Mouse (Mus musculus) forebrain, embryonic 12.5 days (tissue): ENCODE measurements around the gene Golph3. TPM values are rescaled to one million over a fixed set of nuclear protein-coding genes. Genes with fewer than 3 reads are reported as not detected.

Experiments
- ATAC-seq: fragments of 200-750 bp; cut with Nextera tagmentation; 2 replicates; pipeline ENCODE4 v1.8.0; 2017; ENCODE audit warnings: moderate TSS enrichment; ENCODE audit not compliant: low FRiP score
- H3K27ac ChIP-seq: fragments of 300-500 bp; sonication (generic); 2 replicates; pipeline ENCODE4 v1.5.1; 2016; ENCODE audit warnings: mild to moderate bottlenecking
- H3K27me3 ChIP-seq: fragments of 300-500 bp; sonication (generic); 2 replicates; pipeline ENCODE4 v1.6.1; 2016; ENCODE audit warnings: mild to moderate bottlenecking
- H3K36me3 ChIP-seq: fragments of 300-500 bp; sonication (generic); replicated peaks from 2 replicates; pipeline ENCODE4 v1.6.1; 2016; ENCODE audit warnings: mild to moderate bottlenecking
- H3K4me1 ChIP-seq: fragments of 300-500 bp; sonication (generic); 2 replicates; pipeline ENCODE4 v1.6.1; 2016
- H3K4me2 ChIP-seq: fragments of 300-500 bp; sonication (generic); 2 replicates; pipeline ENCODE4 v1.6.1; 2016; ENCODE audit warnings: mild to moderate bottlenecking, moderate library complexity
- H3K4me3 ChIP-seq: fragments of 300-500 bp; sonication (generic); replicated peaks from 2 replicates; pipeline ENCODE4 v1.5.1; 2016; ENCODE audit warnings: mild to moderate bottlenecking
- H3K9ac ChIP-seq: fragments of 300-500 bp; sonication (generic); 2 replicates; pipeline ENCODE4 v1.6.1; 2016; ENCODE audit warnings: mild to moderate bottlenecking
- H3K9me3 ChIP-seq: fragments of 300-500 bp; sonication (generic); 2 replicates; pipeline ENCODE4 v1.6.1; 2016
- WGBS: fragments of 180-500 bp; shearing (Covaris S2); methylation state at CpG from one replicate; pipeline ENCODE4 v1.1.7; 2016; 5-methylcytosine and 5-hydroxymethylcytosine counted together
- polyA plus RNA-seq: library from polyadenylated mRNA; unstranded; fragments of >200 nt; fragmentation: Nextera tagmentation; extraction: Ambion mirVana; gene quantifications from 2 replicates; pipeline ENCODE4 v1.2.1, GENCODE M21; 2016

Gene Golph3
- polyA plus RNA-seq, 1 experiment from 2014 or later = 85.3 TPM

GRCm38 (mm10) chr15:12301771-12302170 is 19.5 kb upstream of the Golph3 start:
- Histone ChIP-seq H3K36me3 (no peaks in the 10 kb centered on the region), H3K27me3 (no peaks in the 10 kb centered on the region), H3K27ac (no peak overlapping the region), H3K4me1 (no peaks in the 10 kb centered on the region), H3K9ac (no peak overlapping the region), H3K9me3 (no peaks in the 10 kb centered on the region), H3K4me2 (no peak overlapping the region), H3K4me3 (no peak overlapping the region)
- 71% methylated on average over 5 of the region's 6 CpGs for WGBS
- ATAC-seq = no peak

GRCm38 (mm10) chr15:12306188-12307071 is 14.8 kb upstream of the Golph3 start:
- Histone ChIP-seq H3K27me3 (no peaks in the 10 kb centered on the region), H3K36me3 (no peaks in the 10 kb centered on the region), H3K4me3 (no peak overlapping the region), H3K4me2 (no peak overlapping the region), H3K27ac (no peak overlapping the region), H3K4me1 (no peaks in the 10 kb centered on the region), H3K9ac (no peak overlapping the region), H3K9me3 (no peaks in the 10 kb centered on the region)
- no peak for ATAC-seq
- 76% methylated on average over 8 of the region's 8 CpGs for WGBS

- 70% methylated on average over 4 of the region's 4 CpGs for WGBS
- no peak for ATAC-seq
- Histone ChIP-seq H3K9ac (no peak overlapping the region), H3K4me3 (no peak overlapping the region), H3K27ac (no peak overlapping the region), H3K27me3 (no peaks in the 10 kb centered on the region), H3K4me2 (no peak overlapping the region), H3K9me3 (no peaks in the 10 kb centered on the region), H3K4me1 (no peaks in the 10 kb centered on the region), H3K36me3 (no peaks in the 10 kb centered on the region)
These were observed 14.1 kb upstream of the Golph3 start for GRCm38 (mm10) chr15:12307114-12307513.

GRCm38 (mm10) chr15:12308539-12308938 is 12.7 kb upstream of the Golph3 start:
- ATAC-seq = no peak

GRCm38 (mm10) chr15:12310676-12311075 is 10.6 kb upstream of the Golph3 start:
- no peak overlapping the region for H3K4me3 ChIP-seq
- H3K27me3 ChIP-seq = no peaks in the 10 kb centered on the region
- H3K27ac ChIP-seq = no peak overlapping the region
- H3K9me3 ChIP-seq = no peaks in the 10 kb centered on the region
- H3K9ac ChIP-seq = no peak overlapping the region
- 89% methylated on average over 4 of the region's 4 CpGs for WGBS
- no peak for ATAC-seq
- H3K36me3 ChIP-seq = no peaks in the 10 kb centered on the region
- H3K4me2 ChIP-seq = no peak overlapping the region
- no peaks in the 10 kb centered on the region for H3K4me1 ChIP-seq

More at GRCm38 (mm10) chr15:12308539-12308938, 12.7 kb upstream of the Golph3 start:
- no peak overlapping the region for H3K9ac ChIP-seq
- H3K36me3 ChIP-seq = no peaks in the 10 kb centered on the region
- H3K4me2 ChIP-seq = no peak overlapping the region
- H3K27me3 ChIP-seq = no peaks in the 10 kb centered on the region
- H3K9me3 ChIP-seq = no peaks in the 10 kb centered on the region
- no peak overlapping the region for H3K4me3 ChIP-seq
- no peak overlapping the region for H3K27ac ChIP-seq
- 90% methylated on average over 5 of the region's 5 CpGs for WGBS
- no peaks in the 10 kb centered on the region for H3K4me1 ChIP-seq

GRCm38 (mm10) chr15:12311465-12311864 is 9.8 kb upstream of the Golph3 start:
- Histone ChIP-seq H3K36me3 (no peaks in the 10 kb centered on the region), H3K27ac (no peak overlapping the region), H3K9ac (no peak overlapping the region), H3K4me3 (no peak overlapping the region), H3K27me3 (no peaks in the 10 kb centered on the region), H3K4me1 (no peaks in the 10 kb centered on the region), H3K9me3 (no peaks in the 10 kb centered on the region), H3K4me2 (no peak overlapping the region)
- WGBS = 92% methylated on average over 7 of the region's 7 CpGs
- no peak for ATAC-seq

- no peak for ATAC-seq
- Histone ChIP-seq H3K36me3 (no peaks in the 10 kb centered on the region), H3K27ac (no peak overlapping the region), H3K4me1 (no peaks in the 10 kb centered on the region), H3K9ac (no peak overlapping the region), H3K9me3 (no peaks in the 10 kb centered on the region), H3K27me3 (peaks cover under 1% of the 10 kb centered on the region; the same call in 1 of the 2 replicates), H3K4me3 (no peak overlapping the region), H3K4me2 (no peak overlapping the region)
- WGBS = 48% methylated on average over 1 of the region's 1 CpGs
These were observed 8.0 kb upstream of the Golph3 start for GRCm38 (mm10) chr15:12313255-12313654.

GRCm38 (mm10) chr15:12314584-12314983 is 6.7 kb upstream of the Golph3 start:
- Histone ChIP-seq H3K9me3 (no peaks in the 10 kb centered on the region), H3K27me3 (peaks cover 10% of the 10 kb centered on the region; the same call in 1 of the 2 replicates)

GRCm38 (mm10) chr15:12315996-12316395 is 5.3 kb upstream of the Golph3 start:
- no peaks in the 10 kb centered on the region for H3K9me3 ChIP-seq
- no peak for ATAC-seq
- no peak overlapping the region for H3K4me2 ChIP-seq
- 77% methylated on average over 2 of the region's 2 CpGs for WGBS
- H3K27ac ChIP-seq = no peak overlapping the region
- H3K27me3 ChIP-seq = peaks cover 15% of the 10 kb centered on the region
- no peak overlapping the region for H3K4me3 ChIP-seq
- H3K36me3 ChIP-seq = no peaks in the 10 kb centered on the region
- H3K9ac ChIP-seq = no peak overlapping the region
- no peaks in the 10 kb centered on the region for H3K4me1 ChIP-seq

More at GRCm38 (mm10) chr15:12314584-12314983, 6.7 kb upstream of the Golph3 start:
- no peak for ATAC-seq
- H3K36me3 ChIP-seq = no peaks in the 10 kb centered on the region
- H3K9ac ChIP-seq = no peak overlapping the region
- H3K4me2 ChIP-seq = no peak overlapping the region
- H3K4me3 ChIP-seq = no peak overlapping the region
- H3K27ac ChIP-seq = no peak overlapping the region
- H3K4me1 ChIP-seq = no peaks in the 10 kb centered on the region
- WGBS = 86% methylated on average over 5 of the region's 5 CpGs

- no peak overlapping the region for H3K27ac ChIP-seq
- no peak overlapping the region for H3K4me3 ChIP-seq
- no peak overlapping the region for H3K4me2 ChIP-seq
- H3K36me3 ChIP-seq = no peaks in the 10 kb centered on the region
- peaks cover 15% of the 10 kb centered on the region for H3K27me3 ChIP-seq
- no peak for ATAC-seq
- no peak overlapping the region for H3K9ac ChIP-seq
- WGBS = 86% methylated on average over 5 of the region's 5 CpGs
- no peaks in the 10 kb centered on the region for H3K4me1 ChIP-seq
- H3K9me3 ChIP-seq = no peaks in the 10 kb centered on the region
These were observed 4.0 kb upstream of the Golph3 start for GRCm38 (mm10) chr15:12317290-12317689.

GRCm38 (mm10) chr15:12318451-12318850 is 2.8 kb upstream of the Golph3 start:
- no peak overlapping the region for H3K9ac ChIP-seq
- H3K4me2 ChIP-seq = no peak overlapping the region
- ATAC-seq = no peak
- H3K27me3 ChIP-seq = peaks cover 15% of the 10 kb centered on the region
- 90% methylated on average over 8 of the region's 8 CpGs for WGBS
- no peak overlapping the region for H3K27ac ChIP-seq
- peaks cover 7% of the 10 kb centered on the region for H3K4me1 ChIP-seq
- H3K9me3 ChIP-seq = no peaks in the 10 kb centered on the region
- no peaks in the 10 kb centered on the region for H3K36me3 ChIP-seq
- no peak overlapping the region for H3K4me3 ChIP-seq

- WGBS = 51% methylated on average over 5 of the region's 5 CpGs
- no peak overlapping the region for H3K9ac ChIP-seq
- H3K9me3 ChIP-seq = no peaks in the 10 kb centered on the region
- H3K4me2 ChIP-seq = no peak overlapping the region; the same call in 1 of the 2 replicates
- no peak for ATAC-seq
- no peaks in the 10 kb centered on the region for H3K36me3 ChIP-seq
- H3K27me3 ChIP-seq = peaks cover 15% of the 10 kb centered on the region
- peaks cover 16% of the 10 kb centered on the region for H3K4me1 ChIP-seq
- no peak overlapping the region for H3K27ac ChIP-seq
- H3K4me3 ChIP-seq = no peak overlapping the region
These were observed 1.4 kb upstream of the Golph3 start for GRCm38 (mm10) chr15:12319889-12320288.
